Mouse (Mus musculus) gastrocnemius, postnatal 14 days (tissue): ENCODE measurements around the gene Cacna1e. TPM values are rescaled to one million over a fixed set of nuclear protein-coding genes. Genes with fewer than 3 reads are reported as not detected.
A peak's percentile ranks its signal among the peaks of the same experiment; 100 is the strongest.

ENCODE experiments used
- DNase-seq: peaks from one replicate; pipeline ENCODE4 v3.0.0; 2021; ENCODE audit warnings: mixed read lengths
- intact Hi-C: fragments of 180-260 bp; cut with DNase I; formaldehyde crosslinking; loops from one replicate; pipeline ENCODE4 v1.15.1; 2025; ENCODE audit warnings: low total_unique reads
- total RNA-seq, 2 experiments: library from RNA; stranded (reverse); gene quantifications; 2 replicates each; pipeline ENCODE4 v1.2.3; 2021

The Cacna1e gene
- total RNA-seq, 2 experiments from 2014 or later, result 0.16 to 0.31 TPM

- DNase-seq, result no peak
- intact Hi-C loops, result no loop called here
Observed at GRCm38 (mm10) chr1:154663721-154664120, 220.6 kb downstream of the Cacna1e start.

- DNase-seq, result peak; percentile 6
- intact Hi-C loops, result no loop called here
Observed at GRCm38 (mm10) chr1:154661977-154662376, 222.3 kb downstream of the Cacna1e start.

- intact Hi-C loops, result no loop called here
- DNase-seq, result peak; percentile 22
Observed at GRCm38 (mm10) chr1:154661221-154661864, 223.0 kb downstream of the Cacna1e start.

GRCm38 (mm10) chr1:154657366-154657765, 226.9 kb downstream of the Cacna1e start:
- no peak for DNase-seq
- intact Hi-C loops, result no loop called here

- no peak for DNase-seq
- intact Hi-C loops, result no loop called here
Observed at GRCm38 (mm10) chr1:154653951-154654350, 230.3 kb downstream of the Cacna1e start.

GRCm38 (mm10) chr1:154646156-154646950, 237.9 kb downstream of the Cacna1e start:
- DNase-seq, result no peak
- intact Hi-C loops, result no loop called here

GRCm38 (mm10) chr1:154637821-154638220, 246.5 kb downstream of the Cacna1e start:
- DNase-seq, result no peak
- intact Hi-C loops, result no loop called here

GRCm38 (mm10) chr1:154635766-154636165, 248.5 kb downstream of the Cacna1e start:
- intact Hi-C loops, result no loop called here
- no peak for DNase-seq

GRCm38 (mm10) chr1:154632886-154633285, 251.4 kb downstream of the Cacna1e start:
- DNase-seq, result no peak

GRCm38 (mm10) chr1:154622666-154623653, 261.3 kb downstream of the Cacna1e start:
- intact Hi-C loops, result no loop called here
- DNase-seq, result no peak

More at GRCm38 (mm10) chr1:154632886-154633285, 251.4 kb downstream of the Cacna1e start:
- intact Hi-C loops, result no loop called here

GRCm38 (mm10) chr1:154617743-154618455, 266.4 kb downstream of the Cacna1e start:
- no peak for DNase-seq
- intact Hi-C loops, result no loop called here

GRCm38 (mm10) chr1:154615759-154616158, 268.5 kb downstream of the Cacna1e start:
- intact Hi-C loops, result no loop called here
- DNase-seq, result no peak

- DNase-seq, result no peak
- intact Hi-C loops, result loop anchor here (5.0 kb wide), 1 partner anchor 56 kb away; no protein-coding TSS in a partner anchor
Observed at GRCm38 (mm10) chr1:154608516-154608915, 275.8 kb downstream of the Cacna1e start.

- no peak for DNase-seq
- intact Hi-C loops, result loop anchor here (5.0 kb wide), 1 partner anchor 55 kb away; no protein-coding TSS in a partner anchor
Observed at GRCm38 (mm10) chr1:154607406-154607805, 276.9 kb downstream of the Cacna1e start.

GRCm38 (mm10) chr1:154605601-154606000, 278.7 kb downstream of the Cacna1e start:
- DNase-seq, result no peak
- intact Hi-C loops, result loop anchor here (5.0 kb wide), 1 partner anchor 53 kb away; no protein-coding TSS in a partner anchor

- DNase-seq, result no peak
- intact Hi-C loops, result no loop called here
Observed at GRCm38 (mm10) chr1:154603781-154604180, 280.5 kb downstream of the Cacna1e start.

- intact Hi-C loops, result no loop called here
- no peak for DNase-seq
Observed at GRCm38 (mm10) chr1:154602531-154602930, 281.8 kb downstream of the Cacna1e start.

- no peak for DNase-seq
- intact Hi-C loops, result no loop called here
Observed at GRCm38 (mm10) chr1:154582516-154582915, 301.8 kb downstream of the Cacna1e start.

- intact Hi-C loops, result no loop called here
Observed at GRCm38 (mm10) chr1:154579929-154580328, 304.4 kb downstream of the Cacna1e start.

More at GRCm38 (mm10) chr1:154579929-154580328, 304.4 kb downstream of the Cacna1e start:
- no peak for DNase-seq
